Mouse (Mus musculus) cerebellum, postnatal 36 days (tissue): ENCODE measurements around the gene Stoml3.

Experiments used
- DNase-seq, 2 experiments: peaks; one replicate each; pipeline ENCODE4 v3.0.0; 2021 to 2022; ENCODE audit warnings: mixed read lengths in 2 of 2

Stoml3 gene

DNA sequence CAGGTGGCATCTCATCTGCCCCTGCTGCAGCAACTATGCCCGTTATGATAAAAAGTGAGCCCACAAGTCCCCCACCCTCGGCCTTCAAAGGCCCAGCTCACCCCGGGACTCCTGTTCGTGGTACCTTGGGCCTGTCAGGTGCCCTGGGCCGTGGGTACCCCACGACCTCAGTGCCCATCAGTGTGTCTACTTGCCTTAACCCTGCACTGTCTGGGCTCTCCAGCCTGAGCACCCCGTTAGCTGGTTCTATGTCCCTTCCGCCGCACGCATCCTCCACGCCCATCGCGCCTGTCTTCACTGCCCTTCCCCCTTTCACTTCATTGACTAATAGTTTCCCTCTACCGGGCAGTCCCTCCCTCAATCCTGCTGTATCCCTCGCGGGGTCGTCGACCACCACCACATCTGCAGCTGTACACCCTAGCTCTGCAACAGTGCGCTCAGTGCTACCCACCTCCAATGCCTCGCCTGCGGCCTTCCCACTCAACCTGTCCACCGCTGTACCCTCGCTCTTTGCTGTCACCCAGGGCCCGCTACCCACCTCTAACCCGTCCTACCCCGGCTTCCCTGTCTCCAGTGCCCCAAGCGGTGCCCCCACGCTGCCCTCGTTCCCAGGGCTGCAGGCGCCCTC is 9.9 kb upstream of the Stoml3 start:
- DNase-seq, result no peak

DNA sequence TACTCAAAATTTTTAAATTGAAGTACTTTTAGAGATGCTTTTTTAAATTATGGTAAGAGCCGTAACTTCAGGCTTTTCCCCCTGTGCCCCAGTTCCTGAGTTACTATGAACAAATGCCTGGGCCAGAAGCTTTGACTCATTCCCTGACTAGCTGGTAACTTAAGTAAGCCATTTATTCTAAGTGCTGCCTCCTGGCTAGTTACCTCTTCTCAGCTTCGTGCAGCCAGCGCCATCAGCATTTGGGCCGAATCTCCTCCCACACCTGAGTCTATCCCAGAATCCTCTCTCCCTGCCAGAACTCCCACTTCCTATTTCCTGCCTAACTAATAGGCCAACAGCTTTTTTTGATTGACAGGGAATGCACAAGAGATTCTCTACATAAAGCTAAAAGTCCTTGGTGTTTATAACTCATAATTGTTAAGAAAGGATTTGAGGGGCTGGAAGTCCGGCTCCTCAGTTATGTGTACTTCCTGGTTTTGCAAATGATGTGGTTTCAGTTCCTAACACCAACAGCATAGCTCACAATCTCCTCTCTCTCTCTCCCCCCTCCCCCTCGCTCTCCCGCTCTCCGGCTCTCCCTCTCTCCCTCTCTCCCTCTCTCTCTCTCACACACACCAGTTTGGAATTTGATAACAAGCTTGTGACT is 4.9 kb upstream of the Stoml3 start:
- DNase-seq, result no peak

DNA sequence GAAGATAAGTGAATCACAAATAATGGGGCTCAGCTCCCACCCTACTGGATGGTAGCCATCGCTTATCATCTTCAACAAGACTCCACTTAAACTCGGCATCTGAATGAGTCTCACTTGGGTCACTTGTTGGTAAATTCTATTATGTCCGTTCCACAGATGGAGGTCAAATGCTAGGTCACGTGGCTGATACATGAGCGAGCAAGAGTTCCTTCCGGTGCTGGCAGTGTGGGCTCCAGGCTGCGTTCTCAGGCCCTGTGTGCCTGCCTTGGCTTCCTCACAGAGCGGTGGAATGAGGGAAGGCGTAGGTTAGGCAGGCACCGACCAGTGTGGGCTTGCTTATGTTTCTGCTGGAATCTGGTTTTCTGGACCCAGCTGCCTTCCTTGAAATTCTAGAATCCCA is 1.9 kb upstream of the Stoml3 start:
- no peak for DNase-seq

DNA sequence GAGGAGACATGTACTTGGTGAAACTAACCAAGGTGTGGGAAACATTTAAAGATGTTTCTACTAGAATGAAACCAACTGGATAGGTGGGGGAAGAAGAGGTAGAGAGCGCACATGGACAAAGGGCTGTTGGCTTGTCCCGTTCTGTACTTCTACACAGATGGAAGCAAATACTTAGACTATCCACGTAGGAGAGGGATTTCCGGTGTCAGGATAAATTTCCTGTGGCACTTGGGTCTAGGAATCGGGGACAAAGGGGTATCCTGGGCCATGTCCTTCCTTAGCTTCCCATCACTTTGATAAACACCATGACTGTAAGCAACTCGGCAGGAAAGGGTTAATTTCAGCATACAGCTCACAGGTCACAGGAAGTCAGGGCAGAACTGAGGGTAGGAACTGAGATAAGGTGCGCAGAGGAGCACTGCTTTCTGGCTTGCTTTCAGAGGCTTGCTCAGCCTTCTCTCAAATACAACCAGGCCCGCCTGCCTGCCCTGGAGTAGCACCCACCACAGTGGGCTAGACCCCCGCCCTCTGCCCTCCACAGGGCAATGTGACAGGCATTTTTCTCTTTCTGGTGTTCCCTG is 1.4 kb upstream of the Stoml3 start:
- DNase-seq, result no peak

DNA sequence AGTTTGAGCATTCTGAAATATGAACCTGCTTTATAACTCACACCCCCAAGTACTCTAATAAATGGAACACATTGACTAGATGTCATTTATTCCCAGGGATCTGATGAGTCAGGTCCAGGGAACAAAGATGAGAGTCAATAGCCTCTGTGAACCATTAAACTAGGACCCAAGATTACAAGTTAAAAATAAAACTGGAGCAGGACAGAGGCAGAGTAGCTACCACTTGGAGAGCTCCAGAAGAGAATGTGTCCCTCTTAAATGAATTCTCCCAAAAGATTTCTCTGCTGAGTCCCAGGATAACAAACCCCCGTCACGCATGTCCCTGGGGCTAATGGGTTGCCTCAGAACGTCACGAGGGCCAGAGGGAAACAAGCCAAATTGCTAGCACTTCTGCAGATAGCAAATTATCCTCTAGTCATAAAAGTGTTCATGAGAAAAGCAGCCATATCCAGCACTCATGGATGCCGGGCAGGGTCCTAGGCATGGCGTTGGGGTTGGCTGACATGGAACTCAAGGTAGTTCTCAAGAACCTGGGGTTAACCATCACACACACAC is 10.0 kb downstream of the Stoml3 start:
- no peak for DNase-seq

DNA sequence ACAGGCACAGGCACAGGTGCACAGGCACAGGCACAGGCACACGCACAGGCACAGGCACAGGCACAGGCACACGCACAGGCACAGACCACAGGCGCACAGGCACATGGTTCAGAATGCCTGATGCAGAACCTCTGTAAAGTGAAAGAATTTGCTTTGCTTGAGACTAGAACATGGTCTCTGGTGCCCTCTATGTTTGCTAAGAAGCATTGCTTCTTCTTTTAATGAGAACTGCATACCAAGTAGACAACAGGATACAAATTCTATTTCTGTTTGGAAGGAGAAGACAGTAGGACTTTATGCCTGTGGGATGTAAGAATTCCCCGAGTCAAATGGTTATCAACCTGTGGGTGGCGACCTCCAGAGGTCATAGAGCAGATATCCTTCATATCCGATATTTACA is 14.0 kb downstream of the Stoml3 start:
- no peak for DNase-seq

DNA sequence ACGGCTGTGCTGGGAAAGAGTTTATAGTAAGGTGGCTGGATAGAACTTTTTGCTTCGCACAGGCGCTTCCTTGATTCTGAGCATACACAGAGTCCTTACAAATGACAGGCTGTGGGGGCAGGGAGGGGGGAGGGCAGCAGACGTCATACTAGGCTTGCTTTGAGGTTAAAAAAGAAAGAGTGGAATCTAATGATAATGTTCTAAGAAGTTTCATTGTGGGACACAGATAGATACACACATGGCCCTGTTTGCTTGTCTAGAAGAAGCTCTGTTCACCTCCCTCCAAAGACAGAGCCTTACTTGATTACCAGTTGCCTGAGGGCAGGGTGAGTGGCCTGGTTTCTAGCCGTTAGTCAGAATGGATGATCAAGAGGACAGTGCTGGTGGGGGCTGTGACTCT is 24.6 kb downstream of the Stoml3 start:
- DNase-seq, result no peak

DNA sequence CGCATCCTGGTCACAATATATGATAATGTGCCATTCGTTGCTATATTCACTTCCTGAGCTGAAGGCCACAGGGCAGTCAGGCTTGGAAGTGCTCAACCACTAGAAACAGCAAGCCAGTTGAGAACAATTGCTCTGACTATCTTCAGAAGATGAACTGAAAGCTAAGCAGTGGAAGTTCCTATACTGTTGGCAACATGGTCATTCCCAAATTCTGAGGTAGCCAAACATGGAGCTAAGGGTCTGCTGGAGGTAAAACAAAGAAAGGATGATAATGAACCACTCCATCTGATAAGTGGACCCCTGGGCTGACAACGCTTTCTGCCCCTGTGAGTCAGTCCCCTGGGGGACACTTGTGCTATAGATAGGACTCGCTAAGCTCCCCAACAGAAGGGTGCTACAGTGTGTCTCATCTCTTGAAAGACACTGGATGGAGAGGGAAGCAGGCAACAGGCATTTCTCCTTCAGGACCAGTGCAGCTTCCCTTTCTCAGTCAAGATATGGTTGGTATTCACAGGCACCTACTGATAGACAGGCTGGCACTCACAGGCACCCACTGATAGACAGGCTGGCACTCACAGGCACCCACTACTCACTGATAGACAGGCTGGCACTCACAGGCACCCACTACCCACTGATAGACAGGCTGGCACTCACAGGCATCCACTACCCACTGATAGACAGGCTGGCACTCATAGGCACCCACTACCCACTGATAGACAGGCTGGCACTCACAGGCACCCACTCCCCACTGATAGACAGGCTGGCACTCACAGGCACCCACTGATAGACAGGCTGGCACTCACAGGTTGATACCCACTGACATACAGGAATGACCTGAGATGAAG is 26.0 kb downstream of the Stoml3 start:
- no peak for DNase-seq

DNA sequence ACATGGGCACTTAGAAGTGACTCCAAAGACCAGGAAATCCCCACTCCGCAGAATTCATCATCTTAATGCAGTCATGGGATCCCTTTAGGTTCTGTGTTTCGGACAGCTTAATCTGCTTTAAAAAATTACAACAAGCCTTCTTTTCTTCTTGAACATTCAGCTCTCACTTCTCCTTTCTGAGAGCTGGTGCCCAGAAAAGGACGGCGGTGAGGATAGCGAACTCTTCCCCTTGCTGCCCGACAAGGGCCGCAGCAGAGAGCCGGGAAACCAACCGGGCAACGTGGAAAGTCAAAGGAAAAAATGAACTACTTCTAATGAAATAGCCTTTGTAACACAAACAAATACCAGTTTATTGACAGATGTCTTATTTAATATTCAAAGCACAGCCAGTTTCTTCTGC is 34.3 kb downstream of the Stoml3 start:
- DNase-seq, result no peak

DNA sequence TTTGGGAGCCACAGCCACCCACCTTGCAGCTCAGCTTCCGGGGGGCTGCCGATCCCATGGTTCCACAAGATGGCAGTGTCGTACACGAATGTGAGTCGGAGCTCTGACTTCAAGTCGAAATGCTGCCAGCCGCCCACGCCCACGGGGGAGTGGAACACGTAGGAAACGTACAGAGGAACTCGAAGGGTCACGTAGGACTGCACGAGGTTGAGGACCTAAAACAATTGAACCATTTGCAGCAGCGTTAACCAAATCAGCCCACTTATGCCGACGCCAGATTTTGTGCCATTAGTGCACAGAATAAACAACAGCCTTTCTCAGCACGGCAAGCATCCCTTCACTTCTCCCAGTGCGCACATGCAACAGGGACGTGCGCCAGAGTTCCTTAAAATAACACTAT is 37.3 kb downstream of the Stoml3 start:
- DNase-seq, result peak; percentile 64 to 72

DNA sequence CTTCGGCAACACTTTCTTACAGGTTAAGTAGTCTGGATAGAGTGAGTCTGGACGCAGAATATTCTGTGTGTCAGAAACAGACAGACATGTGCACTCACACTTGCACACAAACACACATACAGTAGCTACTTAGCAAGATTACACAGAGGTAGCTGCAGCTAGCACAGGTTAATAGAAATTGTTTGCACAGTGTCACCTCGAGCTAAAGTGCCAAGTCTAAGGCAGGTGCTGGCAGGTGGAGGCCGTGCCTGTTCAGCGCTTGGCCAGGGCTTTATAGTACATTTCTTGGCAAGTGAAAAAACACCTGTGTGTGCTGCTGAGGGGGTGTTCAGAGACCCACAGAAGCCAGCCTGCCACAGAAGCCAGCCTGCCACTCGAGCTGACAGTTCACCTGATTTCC is 41.9 kb downstream of the Stoml3 start:
- no peak for DNase-seq

DNA sequence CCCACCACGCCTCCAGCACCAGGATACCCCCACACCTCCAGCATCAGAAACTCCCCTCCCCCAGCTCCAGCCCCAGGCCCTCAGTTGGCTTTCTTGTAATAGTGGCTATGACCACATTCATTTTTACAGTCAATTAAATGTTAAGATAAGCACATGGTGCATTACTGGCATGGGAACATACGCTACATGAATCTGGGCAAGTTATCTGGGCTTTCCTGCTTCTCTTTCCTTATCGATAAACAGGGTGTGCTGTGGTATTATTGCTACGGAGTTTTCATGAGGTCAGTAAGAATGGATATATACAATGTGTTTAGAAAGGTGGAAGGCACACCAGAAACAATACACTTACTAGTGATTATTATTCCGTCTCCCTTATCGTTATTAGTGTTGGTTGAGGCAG is 43.6 kb downstream of the Stoml3 start:
- no peak for DNase-seq

DNA sequence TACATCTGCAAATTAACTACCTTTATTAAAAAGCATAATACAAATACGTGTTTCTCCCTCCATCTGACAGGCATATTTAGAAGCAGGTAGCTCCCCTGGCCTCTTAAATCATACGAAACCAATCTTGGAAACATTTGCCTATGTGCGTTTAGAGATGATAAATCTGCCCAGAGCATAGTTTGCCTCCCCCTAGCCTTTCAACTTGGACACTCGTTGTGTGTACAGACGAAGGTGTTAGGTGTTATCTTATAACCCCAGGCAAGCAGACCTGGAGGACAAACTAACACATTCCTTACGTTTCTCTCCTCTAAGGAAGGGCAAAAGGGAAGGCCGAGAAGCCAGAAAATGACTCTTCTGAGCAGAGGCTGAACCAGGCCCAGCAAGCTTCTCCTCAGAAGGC is 64.2 kb downstream of the Stoml3 start:
- no peak for DNase-seq

DNA sequence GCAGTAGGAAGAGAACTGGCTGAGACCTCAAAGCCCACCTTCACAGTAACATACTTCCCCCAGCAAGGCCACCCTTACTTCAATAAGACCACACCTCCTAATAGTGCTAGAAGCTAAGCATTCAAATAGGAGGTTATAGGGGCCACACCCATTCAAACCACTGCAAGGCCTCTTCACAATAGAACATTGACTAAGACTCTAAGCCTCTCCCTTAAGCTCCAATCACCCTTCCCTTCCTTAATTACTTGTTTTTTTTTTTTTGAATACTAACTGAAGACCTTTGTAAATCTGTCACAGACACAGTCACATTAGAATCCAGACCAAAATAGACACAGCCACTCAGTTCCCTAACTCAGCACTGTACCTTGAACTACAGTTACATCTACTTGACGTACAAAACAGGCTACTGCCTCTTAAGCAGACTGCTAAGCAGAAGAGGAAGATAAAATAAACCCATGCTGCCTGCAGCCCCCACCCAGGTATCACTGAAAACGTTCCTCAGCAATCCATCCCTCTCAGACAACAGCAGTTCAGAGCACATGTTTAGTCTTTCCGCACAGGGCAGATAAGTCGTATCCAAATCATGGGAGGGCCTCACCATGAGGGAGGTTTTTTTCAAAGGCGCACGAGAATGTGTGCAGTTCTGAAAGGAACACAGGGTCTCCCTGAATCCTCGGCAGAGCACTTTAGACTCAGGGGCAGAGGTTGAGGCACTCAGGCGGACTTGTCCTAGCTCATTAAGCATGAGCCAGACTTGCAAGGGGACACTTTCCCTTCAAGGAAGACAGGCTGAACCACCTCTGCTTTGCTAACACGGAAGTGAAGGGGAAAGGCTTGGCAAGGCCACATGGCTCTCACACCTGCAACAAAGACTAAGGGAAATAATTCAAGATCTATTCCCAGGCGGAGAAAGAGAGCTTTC is 66.8 kb downstream of the Stoml3 start:
- no peak for DNase-seq

DNA sequence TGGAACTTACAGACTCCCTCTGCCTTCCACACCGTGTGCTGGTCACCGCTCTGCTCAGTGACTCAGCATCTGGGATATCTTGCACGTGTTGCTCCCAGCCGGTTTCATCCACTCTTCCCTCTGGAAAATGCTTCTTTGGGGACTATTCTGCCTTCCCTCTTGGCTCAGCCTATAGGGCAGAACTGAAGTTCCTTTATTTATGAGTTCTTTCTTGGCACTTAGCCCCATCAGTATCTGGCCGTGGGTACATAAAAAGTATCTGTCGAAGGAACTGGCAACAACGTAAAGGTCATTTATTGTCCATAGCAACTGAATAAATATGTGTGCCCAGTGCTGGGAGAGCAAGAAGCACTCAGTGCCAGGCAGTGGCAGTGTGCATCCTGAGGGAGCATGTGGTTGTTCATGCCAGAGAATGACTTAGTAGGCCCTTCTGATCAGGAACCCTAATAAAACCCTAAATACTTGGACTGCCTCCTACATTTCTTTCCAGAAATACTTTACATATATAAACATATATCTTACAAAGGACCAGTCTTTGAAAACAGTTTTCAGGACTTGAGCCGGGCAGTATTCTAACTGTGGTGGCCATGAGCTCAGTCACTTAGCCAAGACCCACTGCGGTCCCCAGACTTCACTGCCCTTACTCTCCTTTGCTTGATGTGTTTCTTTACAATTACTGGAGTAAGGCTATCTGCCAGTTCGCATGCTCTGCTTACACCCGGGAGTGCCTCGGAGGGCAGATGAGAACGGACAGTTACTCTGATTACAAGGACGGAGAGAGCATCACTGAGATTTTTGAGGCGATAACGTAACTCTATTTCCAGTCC is 69.1 kb downstream of the Stoml3 start:
- no peak for DNase-seq
